Mouse (Mus musculus) myocyte (in vitro differentiated cells): ENCODE measurements around the gene Iqgap1.

Experiments used
- MYOG ChIP-seq, 3 experiments: IDR thresholded peaks; one replicate each; pipeline ENCODE4 v1.6.1; 2011; ENCODE audit warnings: control low read depth in 2 of 3, low read depth in 2 of 3, mild to moderate bottlenecking in 2 of 3; ENCODE audit not compliant: insufficient read length in 2 of 3, control insufficient read depth in 1 of 3, insufficient read depth in 1 of 3
- POLR2A ChIP-seq: IDR thresholded peaks from one replicate; pipeline ENCODE4 v1.6.1; 2011; ENCODE audit warnings: low read depth, mild to moderate bottlenecking, control low read depth, moderate library complexity; ENCODE audit not compliant: insufficient read length

GRCm38 (mm10) chr7:80774615-80775447, 50.9 kb downstream of the Iqgap1 start:
- TF ChIP-seq MYOG (IDR thresholded peaks at IDR 0.05; ENCODE audit: control insufficient read depth in 1 of 3, insufficient read depth in 1 of 3, insufficient read length in 2 of 3, low read depth in 2 of 3) (no peak), POLR2A (peak; percentile 34)
